ENCODE assay signal across 8 mouse cellular contexts in the genomic region with DNA sequence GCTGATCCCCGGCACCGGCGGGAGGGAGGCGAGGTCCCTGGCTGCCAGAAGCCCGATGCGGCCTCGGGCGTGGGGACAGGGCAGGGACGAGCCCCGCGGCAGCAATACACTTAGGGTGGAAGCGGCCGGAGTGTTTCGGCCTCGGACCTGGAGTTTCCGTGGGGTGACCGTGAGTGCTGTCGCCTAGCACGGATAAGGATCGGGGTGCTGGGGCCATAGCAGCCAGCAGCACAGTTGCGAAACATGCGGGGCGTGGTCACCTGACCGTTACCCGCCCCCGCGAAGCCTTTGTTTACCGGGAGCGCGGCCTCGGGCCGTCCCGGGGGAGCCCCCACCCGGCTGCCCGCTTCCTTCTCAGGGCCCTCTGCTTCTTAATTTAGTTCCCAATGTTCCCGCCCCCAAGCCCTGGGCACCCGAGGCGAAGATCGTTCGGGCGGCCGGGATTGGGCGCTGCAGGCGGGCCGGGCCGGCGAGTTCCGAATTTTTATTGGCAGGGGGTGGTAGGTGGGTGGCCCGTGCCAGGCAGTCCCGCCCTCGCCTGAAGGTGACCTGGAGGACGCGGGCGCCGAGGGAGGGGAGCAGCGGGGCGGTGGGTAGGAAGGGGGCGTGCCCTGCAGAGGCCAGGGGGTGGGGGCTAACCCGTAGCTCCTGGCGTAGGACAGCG. TPM values are rescaled to one million over a fixed set of nuclear protein-coding genes. Genes with fewer than 3 reads are reported as not detected.
DNase-seq lines count a peak whose midpoint lies in the region; ATAC-seq lines count a peak whose summit lies in the region.

No protein-coding gene starts in this region.

- peak overlapping the region; percentile 61 for H3K4me2 ChIP-seq in hindbrain, embryonic 14.5 days (replicated peaks)

- peak; percentile 95 for DNase-seq in NIH3T3 (ENCODE audit: low read depth)
- DNase-seq in cerebellum, postnatal 10 days: peak; percentile 93 to 95
- DNase-seq in frontal cortex, postnatal 14 days (ENCODE audit: low spot score in 2 of 2): peak; percentile 85 to 88
- DNase-seq in hindbrain, embryonic 14.5 days (ENCODE audit: low spot score): peak; percentile 78
- peak; percentile 90 to 93 for DNase-seq in layer of hippocampus, postnatal 36 days
- peak; percentile 97 for DNase-seq in lung, postnatal 36 days
- peak; percentile 95 for DNase-seq in retina, postnatal 1 day
- DNase-seq in urinary bladder, adult 18-20 months (ENCODE audit: low spot score in 2 of 2): peak; percentile 84 to 93

- H3K36me3 ChIP-seq in hindbrain, embryonic 14.5 days (replicated peaks; ENCODE audit: control insufficient read depth, insufficient read depth): peaks cover 14% of the 10 kb centered on the region; the same call in 1 of the 2 replicates

- peak overlapping the region; percentile 93 for H3K4me3 ChIP-seq in hindbrain, embryonic 14.5 days (replicated peaks; ENCODE audit: low read length)

- H3K9me3 ChIP-seq in hindbrain, embryonic 14.5 days (ENCODE audit: control insufficient read depth, low read length): no peaks in the 10 kb centered on the region

- peak overlapping the region; percentile 99 for H3K9ac ChIP-seq in hindbrain, embryonic 14.5 days

- H3K27me3 ChIP-seq in hindbrain, embryonic 14.5 days (ENCODE audit: control insufficient read depth, insufficient read depth, low read length): no peaks in the 10 kb centered on the region

- H3K4me1 ChIP-seq in hindbrain, embryonic 14.5 days (replicated peaks; ENCODE audit: control insufficient read depth, insufficient read depth, low read length): peaks cover 14% of the 10 kb centered on the region; the same call in 1 of the 2 replicates

- peak; percentile 89 for ATAC-seq in hindbrain, embryonic 14.5 days (ENCODE audit: low FRiP score)

- WGBS in hindbrain, embryonic 14.5 days: under 1% methylated on average over 60 of the region's 61 CpGs

- H3K27ac ChIP-seq in hindbrain, embryonic 14.5 days: peak overlapping the region; percentile 97

RNA-seq across cellular contexts. Expression of a gene that starts 0.5 kb away (rescaled TPM):
- polyA plus RNA-seq in hindbrain, embryonic 14.5 days (2014; fragmentation: Nextera tagmentation; extraction: Ambion mirVana): 48.0 and 52.3 TPM in 2 replicates
- 10 to 100 TPM; 86.7 to 89.8 TPM for total RNA-seq in layer of hippocampus, postnatal 36 days (2021)

RNA-seq across cellular contexts. Expression of a gene that starts 43.0 kb away (rescaled TPM):
- 21.7 and 24.7 TPM in 2 replicates for polyA plus RNA-seq in hindbrain, embryonic 14.5 days (2014; fragmentation: Nextera tagmentation; extraction: Ambion mirVana)
- total RNA-seq in layer of hippocampus, postnatal 36 days (2021): 10 to 100 TPM; 36.4 to 45.5 TPM

Comparison
In these comparisons a context has a peak if more than half of its experiments do, and no peak if none do; other contexts are left out.
1. Peak in every context shown above with its lines: DNase-seq, ATAC-seq, H3K4me3 ChIP-seq and H3K27ac ChIP-seq.